Mouse (Mus musculus): ENCODE results near the gene Atp1b1. TPM values are rescaled to one million over a fixed set of nuclear protein-coding genes. Genes with fewer than 3 reads are reported as not detected.

Atp1b1 gene
- polyA plus RNA-seq, 1 experiment from 2014 or later, result 98.2 TPM

GRCm38 (mm10) chr1:164432649-164433048 is 25.5 kb downstream of the Atp1b1 start:
- Histone ChIP-seq H3K4me3 (no peak overlapping the region), H3K4me2 (no peak overlapping the region), H3K27ac (no peak overlapping the region), H3K27me3 (no peaks in the 10 kb centered on the region), H3K4me1 (no peaks in the 10 kb centered on the region), H3K9ac (no peak overlapping the region), H3K9me3 (no peaks in the 10 kb centered on the region), H3K36me3 (peaks cover 5% of the 10 kb centered on the region; the same call in 1 of the 2 replicates)
- ATAC-seq (ENCODE audit: borderline replicate concordance, extremely low read depth, low FRiP score, low TSS enrichment), result no peak
- 70% methylated on average over 5 of the region's 5 CpGs for WGBS

DNA sequence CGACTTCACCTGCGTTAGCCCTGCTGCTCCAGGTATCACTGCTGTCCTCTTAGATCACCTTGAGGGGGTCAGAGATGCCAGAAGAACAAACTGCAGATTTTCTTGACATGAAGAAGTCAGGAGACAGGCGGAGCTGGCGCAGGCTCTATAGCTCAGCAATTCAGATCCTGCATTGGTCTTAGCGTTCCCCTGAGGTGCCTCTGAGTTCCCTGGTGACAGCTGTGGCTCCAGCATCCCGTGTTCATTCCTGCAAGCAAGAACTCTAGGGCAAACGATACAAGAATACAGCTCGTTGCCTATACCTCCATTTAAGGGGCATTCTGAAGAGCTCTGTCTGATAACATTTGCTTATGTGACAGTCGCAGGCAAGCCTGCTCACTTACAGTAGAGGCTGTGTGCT is 29.5 kb downstream of the Atp1b1 start:
- no peak overlapping the region for H3K4me2 ChIP-seq
- no peak overlapping the region for H3K4me3 ChIP-seq
- no peaks in the 10 kb centered on the region for H3K4me1 ChIP-seq
- no peaks in the 10 kb centered on the region for H3K36me3 ChIP-seq
- H3K9me3 ChIP-seq, result no peaks in the 10 kb centered on the region
- no peak overlapping the region for H3K27ac ChIP-seq
- 79% methylated on average over 9 of the region's 9 CpGs for WGBS
- no peak for ATAC-seq (ENCODE audit: borderline replicate concordance, extremely low read depth, low FRiP score, low TSS enrichment)
- H3K9ac ChIP-seq, result no peak overlapping the region
- no peaks in the 10 kb centered on the region for H3K27me3 ChIP-seq

GRCm38 (mm10) chr1:164427777-164428176 is 30.4 kb downstream of the Atp1b1 start:
- H3K36me3 ChIP-seq, result no peaks in the 10 kb centered on the region
- no peaks in the 10 kb centered on the region for H3K27me3 ChIP-seq
- H3K4me2 ChIP-seq, result no peak overlapping the region
- no peak overlapping the region for H3K4me3 ChIP-seq
- H3K9me3 ChIP-seq, result no peaks in the 10 kb centered on the region
- ATAC-seq (ENCODE audit: borderline replicate concordance, extremely low read depth, low FRiP score, low TSS enrichment), result no peak
- no peak overlapping the region for H3K27ac ChIP-seq
- no peaks in the 10 kb centered on the region for H3K4me1 ChIP-seq
- 75% methylated on average over 7 of the region's 7 CpGs for WGBS
- no peak overlapping the region for H3K9ac ChIP-seq

DNA sequence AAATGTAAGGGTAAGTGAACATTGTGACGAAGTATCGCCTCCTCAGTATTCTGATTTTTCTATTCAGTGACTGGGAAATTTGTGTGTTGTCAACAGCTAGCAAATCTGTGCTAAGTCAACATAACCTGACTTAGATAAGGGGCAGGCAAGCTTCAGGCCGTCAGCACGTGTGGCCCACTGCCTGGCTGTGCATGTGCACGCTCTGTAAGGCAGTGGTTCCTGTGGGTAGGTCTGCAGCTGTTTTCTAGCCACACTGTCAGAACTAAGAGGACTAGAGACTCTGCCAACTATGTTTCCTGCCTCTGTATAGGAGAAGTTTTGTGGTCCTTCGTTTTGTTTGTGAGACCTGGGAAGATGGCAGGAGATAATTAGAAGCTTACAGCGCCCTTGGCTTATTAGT is 31.9 kb downstream of the Atp1b1 start:
- no peak for ATAC-seq (ENCODE audit: borderline replicate concordance, extremely low read depth, low FRiP score, low TSS enrichment)
- Histone ChIP-seq H3K9me3 (no peaks in the 10 kb centered on the region), H3K36me3 (no peaks in the 10 kb centered on the region), H3K9ac (no peak overlapping the region), H3K4me3 (no peak overlapping the region), H3K27ac (no peak overlapping the region), H3K4me1 (no peaks in the 10 kb centered on the region), H3K27me3 (no peaks in the 10 kb centered on the region), H3K4me2 (no peak overlapping the region)
- 72% methylated on average over 7 of the region's 7 CpGs for WGBS

DNA sequence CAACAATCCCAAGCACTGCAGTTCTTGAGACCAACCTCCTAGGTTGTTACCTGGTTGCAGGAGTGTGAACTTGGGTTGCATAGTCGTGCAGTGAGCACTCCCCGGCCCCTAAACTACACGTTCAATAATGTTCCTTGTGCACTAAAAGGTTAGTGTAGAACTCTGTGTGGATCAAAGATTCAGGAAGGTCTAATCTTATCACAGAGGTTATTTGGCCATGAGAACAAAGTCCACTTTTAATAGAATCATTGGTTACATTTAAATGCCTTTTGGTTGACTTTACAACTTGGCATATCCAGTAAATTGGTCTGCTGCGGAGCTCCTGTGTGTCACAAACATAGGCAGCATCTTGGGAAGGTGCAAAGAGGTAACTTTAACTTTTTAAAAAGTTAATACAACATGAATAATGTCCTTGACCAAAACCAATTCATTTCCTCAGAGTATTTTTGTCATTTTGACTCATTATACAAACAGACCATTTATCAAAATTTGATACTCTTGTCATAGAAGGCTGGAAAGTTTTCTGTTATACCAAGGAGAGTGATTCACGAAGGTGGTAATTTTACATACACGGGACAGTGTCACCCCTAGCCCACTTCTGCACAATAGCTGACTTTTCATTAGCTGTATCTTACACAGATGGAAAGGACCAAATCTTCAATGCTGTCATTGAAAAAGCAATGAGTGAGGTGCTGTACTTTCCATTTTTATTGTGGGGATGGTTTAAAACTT is 37.4 kb downstream of the Atp1b1 start:
- Histone ChIP-seq H3K4me2 (no peak overlapping the region), H3K9me3 (no peaks in the 10 kb centered on the region), H3K4me1 (no peaks in the 10 kb centered on the region), H3K36me3 (no peaks in the 10 kb centered on the region), H3K4me3 (no peak overlapping the region), H3K27ac (no peak overlapping the region), H3K9ac (no peak overlapping the region), H3K27me3 (no peaks in the 10 kb centered on the region)
- no peak for ATAC-seq (ENCODE audit: borderline replicate concordance, extremely low read depth, low FRiP score, low TSS enrichment)
- WGBS, result 72% methylated on average over 6 of the region's 6 CpGs

DNA sequence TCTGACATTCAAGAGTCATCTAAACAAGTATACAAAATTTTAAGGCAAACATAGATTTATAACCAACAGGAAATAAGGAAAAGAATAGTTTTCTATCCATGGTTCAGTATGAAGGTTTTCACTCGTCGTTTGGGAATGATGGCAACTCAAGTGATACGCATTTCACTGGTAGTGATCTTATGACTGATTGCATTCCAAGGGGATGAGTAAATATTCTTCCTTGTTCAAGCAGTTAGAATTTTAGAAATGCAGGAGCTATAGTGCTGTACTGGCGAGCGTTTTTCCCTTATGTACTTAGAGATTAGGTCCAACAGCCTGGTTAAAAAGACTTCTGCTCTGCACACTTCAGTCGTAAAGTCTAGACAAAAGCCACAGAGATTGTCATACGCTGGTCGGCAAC is 38.8 kb downstream of the Atp1b1 start:
- Histone ChIP-seq H3K4me1 (no peaks in the 10 kb centered on the region), H3K27ac (no peak overlapping the region), H3K9ac (no peak overlapping the region), H3K36me3 (no peaks in the 10 kb centered on the region), H3K4me2 (no peak overlapping the region), H3K4me3 (no peak overlapping the region), H3K27me3 (no peaks in the 10 kb centered on the region), H3K9me3 (no peaks in the 10 kb centered on the region)
- no peak for ATAC-seq (ENCODE audit: borderline replicate concordance, extremely low read depth, low FRiP score, low TSS enrichment)
- WGBS, result 68% methylated on average over 8 of the region's 8 CpGs

DNA sequence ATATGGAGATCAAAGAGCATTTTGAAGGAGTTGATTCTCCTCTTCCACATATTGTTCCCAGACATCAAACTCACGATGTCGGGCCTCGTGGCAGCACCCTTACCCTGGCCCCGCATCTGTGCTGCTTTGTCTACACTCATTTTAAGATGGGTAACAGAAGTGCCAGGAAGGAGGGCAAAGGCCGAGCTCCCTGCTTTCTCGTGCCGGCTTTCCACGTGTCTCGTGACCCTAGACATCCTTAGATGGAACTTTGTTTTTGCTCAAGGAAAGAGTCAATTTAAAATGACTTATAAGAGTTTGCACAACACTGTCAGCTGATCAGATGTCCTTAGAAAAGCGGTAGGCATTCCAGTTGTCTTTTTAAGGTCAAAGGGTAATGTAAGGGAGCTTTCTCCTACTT is 39.8 kb downstream of the Atp1b1 start:
- no peaks in the 10 kb centered on the region for H3K9me3 ChIP-seq
- H3K4me3 ChIP-seq, result no peak overlapping the region
- no peak overlapping the region for H3K4me2 ChIP-seq
- no peak overlapping the region for H3K9ac ChIP-seq
- H3K4me1 ChIP-seq, result no peaks in the 10 kb centered on the region
- no peaks in the 10 kb centered on the region for H3K36me3 ChIP-seq
- H3K27ac ChIP-seq, result no peak overlapping the region
- WGBS, result 64% methylated on average over 10 of the region's 10 CpGs
- no peaks in the 10 kb centered on the region for H3K27me3 ChIP-seq
- no peak for ATAC-seq (ENCODE audit: borderline replicate concordance, extremely low read depth, low FRiP score, low TSS enrichment)

DNA sequence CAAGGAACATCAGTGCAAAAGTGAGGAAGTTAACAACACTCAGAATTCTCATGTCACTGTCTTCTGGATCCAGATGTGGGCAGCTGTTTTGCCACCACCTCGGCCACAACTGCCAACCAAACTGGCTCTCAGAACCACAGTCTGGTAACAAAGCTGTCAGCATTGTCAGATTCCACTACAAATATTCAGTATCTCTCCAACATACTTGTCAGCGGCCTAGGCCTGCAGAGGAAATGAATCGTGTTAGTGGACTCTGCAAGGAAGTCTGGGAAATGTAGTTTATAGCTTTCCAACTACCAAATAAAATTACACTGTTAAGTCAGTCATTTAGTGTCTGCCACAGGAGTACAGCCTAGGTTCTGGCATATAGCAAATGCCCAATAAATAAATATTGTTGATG is 40.6 kb downstream of the Atp1b1 start:
- H3K27me3 ChIP-seq, result no peaks in the 10 kb centered on the region
- H3K27ac ChIP-seq, result no peak overlapping the region
- 64% methylated on average over 3 of the region's 3 CpGs for WGBS
- H3K4me1 ChIP-seq, result 0 out of 2 replicates have a peak, but pooled peaks cover 2% of the 10 kb centered on the region
- H3K36me3 ChIP-seq, result no peaks in the 10 kb centered on the region
- no peak overlapping the region for H3K4me2 ChIP-seq
- H3K9ac ChIP-seq, result no peak overlapping the region
- H3K4me3 ChIP-seq, result no peak overlapping the region
- ATAC-seq (ENCODE audit: borderline replicate concordance, extremely low read depth, low FRiP score, low TSS enrichment), result no peak
- no peaks in the 10 kb centered on the region for H3K9me3 ChIP-seq

DNA sequence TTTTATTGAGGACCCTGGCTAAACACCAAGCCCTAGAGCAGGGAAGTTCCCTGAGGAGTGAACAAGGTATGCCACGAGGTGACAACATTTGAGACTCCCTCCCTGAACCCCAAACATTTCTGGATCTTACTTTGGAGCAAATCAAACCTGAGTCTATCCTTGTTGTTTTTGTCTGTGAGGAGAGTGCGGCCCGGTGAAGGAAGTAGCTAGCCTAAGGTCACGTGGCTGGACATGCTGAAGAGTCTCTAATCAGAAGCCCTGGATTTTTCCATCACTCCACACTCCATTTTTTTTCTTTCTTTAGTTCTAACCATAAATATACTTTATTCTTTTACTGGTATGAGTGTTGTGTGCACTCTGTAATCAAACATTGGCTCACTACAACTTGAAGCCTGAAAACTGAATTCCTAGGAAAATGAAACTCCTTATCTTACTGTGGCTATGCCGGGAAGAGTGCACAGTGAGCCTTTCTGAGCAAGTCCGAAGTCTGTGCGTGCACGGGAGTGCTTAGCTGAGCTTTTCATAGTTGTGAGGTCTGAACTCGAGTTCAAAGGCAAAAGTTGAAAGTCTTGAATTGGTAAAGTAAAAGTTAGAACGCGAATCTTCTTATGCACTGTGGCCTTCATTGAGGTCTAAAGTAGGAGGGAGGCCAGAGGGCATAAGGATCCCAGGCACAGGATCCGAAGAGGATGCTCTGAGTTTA is 41.3 kb downstream of the Atp1b1 start:
- H3K9ac ChIP-seq, result no peak overlapping the region
- no peak overlapping the region for H3K27ac ChIP-seq
- H3K4me2 ChIP-seq, result no peak overlapping the region
- H3K9me3 ChIP-seq, result no peaks in the 10 kb centered on the region
- ATAC-seq (ENCODE audit: borderline replicate concordance, extremely low read depth, low FRiP score, low TSS enrichment), result no peak
- WGBS, result 61% methylated on average over 12 of the region's 12 CpGs
- no peaks in the 10 kb centered on the region for H3K36me3 ChIP-seq
- H3K4me3 ChIP-seq, result no peak overlapping the region
- no peaks in the 10 kb centered on the region for H3K27me3 ChIP-seq
- H3K4me1 ChIP-seq, result 0 out of 2 replicates have a peak, but pooled peaks cover 2% of the 10 kb centered on the region

GRCm38 (mm10) chr1:164415347-164415751 is 42.8 kb downstream of the Atp1b1 start:
- Histone ChIP-seq H3K4me3 (no peak overlapping the region), H3K4me2 (no peak overlapping the region), H3K36me3 (no peaks in the 10 kb centered on the region), H3K27me3 (no peaks in the 10 kb centered on the region), H3K9me3 (no peaks in the 10 kb centered on the region), H3K27ac (no peak overlapping the region), H3K9ac (no peak overlapping the region), H3K4me1 (0 out of 2 replicates have a peak, but pooled peaks cover 2% of the 10 kb centered on the region)
- 72% methylated on average over 2 of the region's 2 CpGs for WGBS
- ATAC-seq (ENCODE audit: borderline replicate concordance, extremely low read depth, low FRiP score, low TSS enrichment), result no peak

DNA sequence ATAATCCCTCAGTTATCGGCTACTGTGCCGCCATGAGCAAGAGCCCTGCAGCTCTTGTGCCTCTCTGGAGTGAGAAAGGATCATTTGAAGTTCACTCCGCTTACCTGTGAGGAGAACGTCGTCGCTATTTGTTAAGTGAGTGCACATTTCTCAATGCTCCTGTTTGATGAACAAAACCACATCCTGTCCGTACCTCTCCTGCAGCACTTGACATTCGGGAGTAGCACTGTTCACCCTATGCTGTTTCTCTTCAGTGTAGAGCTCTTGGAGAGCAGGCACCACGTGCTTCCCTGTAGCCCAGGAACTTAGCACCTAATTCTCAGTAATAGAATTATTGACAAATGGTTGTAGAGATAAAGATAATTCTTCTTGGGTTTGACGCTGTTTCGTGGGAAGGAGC is 44.5 kb downstream of the Atp1b1 start:
- Histone ChIP-seq H3K27me3 (no peaks in the 10 kb centered on the region), H3K4me1 (0 out of 2 replicates have a peak, but pooled peaks cover 2% of the 10 kb centered on the region), H3K9me3 (no peaks in the 10 kb centered on the region), H3K4me3 (no peak overlapping the region), H3K4me2 (no peak overlapping the region), H3K9ac (no peak overlapping the region), H3K27ac (no peak overlapping the region), H3K36me3 (no peaks in the 10 kb centered on the region)
- 63% methylated on average over 11 of the region's 11 CpGs for WGBS
- peak; percentile 88 for ATAC-seq (ENCODE audit: borderline replicate concordance, extremely low read depth, low FRiP score, low TSS enrichment)

DNA sequence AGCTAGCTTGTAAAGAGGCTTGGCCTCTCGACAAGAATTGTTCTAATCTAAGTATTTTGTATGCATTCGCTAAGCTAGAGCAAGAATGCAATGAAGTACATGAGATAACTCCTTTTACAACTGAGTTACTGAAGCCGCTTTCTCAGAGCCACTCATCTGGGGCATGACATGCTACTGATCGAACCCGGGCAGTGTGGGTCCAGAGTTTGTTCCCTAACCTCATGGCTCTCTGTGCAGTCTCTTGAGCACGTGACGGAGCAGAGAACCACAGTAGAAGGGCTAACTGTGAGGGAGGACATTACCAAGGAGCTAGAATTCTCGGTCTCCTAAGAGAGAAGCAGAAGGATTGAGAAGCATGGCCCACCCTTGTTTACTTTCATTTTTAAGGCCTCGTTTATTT is 45.2 kb downstream of the Atp1b1 start:
- Histone ChIP-seq H3K27me3 (no peaks in the 10 kb centered on the region), H3K27ac (no peak overlapping the region), H3K4me1 (0 out of 2 replicates have a peak, but pooled peaks cover 2% of the 10 kb centered on the region), H3K4me2 (no peak overlapping the region), H3K36me3 (no peaks in the 10 kb centered on the region), H3K9ac (no peak overlapping the region), H3K4me3 (no peak overlapping the region), H3K9me3 (no peaks in the 10 kb centered on the region)
- 86% methylated on average over 9 of the region's 9 CpGs for WGBS
- ATAC-seq (ENCODE audit: borderline replicate concordance, extremely low read depth, low FRiP score, low TSS enrichment), result no peak
